Mouse (Mus musculus) megakaryocyte, embryonic 14.5 days (primary cell): ENCODE results near the gene Ltbr.

Source experiments
- FLI1 ChIP-seq: IDR thresholded peaks from 2 replicates; pipeline ENCODE4 v1.6.1; 2012; ENCODE audit warnings: low read length, inconsistent platforms, mixed read lengths
- GATA1 ChIP-seq: IDR thresholded peaks from 3 replicates; pipeline ENCODE4 v1.6.1; 2012; ENCODE audit warnings: mixed read lengths, low read length, inconsistent platforms, borderline replicate concordance

DNA sequence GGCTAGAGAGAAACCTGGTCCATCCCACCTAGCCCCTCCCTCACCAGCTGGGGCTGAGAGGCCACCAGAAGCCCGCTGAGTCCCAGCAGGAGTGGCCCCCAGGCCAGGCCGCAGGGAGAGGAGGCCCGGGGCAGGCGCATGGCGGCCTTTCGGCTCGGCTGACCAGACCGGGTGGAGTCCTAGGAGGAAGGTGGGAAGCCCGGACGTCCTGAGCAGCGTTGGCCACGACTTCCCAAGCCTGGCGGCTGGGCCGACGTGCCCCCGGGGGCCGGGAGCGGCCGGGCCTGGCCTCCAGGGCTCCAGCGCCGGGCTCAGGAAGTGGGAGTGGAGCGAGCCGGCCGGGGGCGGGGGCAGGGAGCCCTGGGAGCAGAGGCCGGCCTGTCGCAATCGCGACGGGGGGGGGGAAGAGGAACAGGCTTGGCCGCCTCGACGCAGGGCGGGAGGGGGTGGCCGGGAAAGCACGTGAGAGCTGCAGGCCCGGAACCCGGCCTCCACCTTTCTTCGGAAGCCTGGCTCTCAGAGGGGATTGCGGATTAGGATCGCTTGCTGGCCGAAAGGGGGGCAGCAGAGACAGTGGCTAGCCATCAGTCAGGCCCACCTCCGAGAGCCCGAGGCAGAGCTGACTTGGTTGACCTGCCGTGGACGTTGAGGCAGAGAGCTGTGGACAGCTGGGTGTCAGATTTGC, at the start of gene Ltbr:
- TF ChIP-seq FLI1 (no peak), GATA1 (no peak)
